Mouse (Mus musculus) limb, embryonic 12.5 days (tissue): ENCODE measurements around the gene Ccdc85c. TPM values are rescaled to one million over a fixed set of nuclear protein-coding genes. Genes with fewer than 3 reads are reported as not detected.

ENCODE experiments used
- ATAC-seq: fragments of 200-750 bp; cut with Nextera tagmentation; 2 replicates; pipeline ENCODE4 v1.8.0; 2017; ENCODE audit warnings: low read depth, moderate TSS enrichment; ENCODE audit not compliant: insufficient number of reproducible peaks, insufficient read depth, low FRiP score, low TSS enrichment
- H3K27ac ChIP-seq: fragments of 300-500 bp; sonication (generic); 2 replicates; pipeline ENCODE4 v1.5.1; 2016; ENCODE audit warnings: mild to moderate bottlenecking, moderate library complexity
- H3K27me3 ChIP-seq: fragments of 300-500 bp; sonication (generic); 2 replicates; pipeline ENCODE4 v1.6.1; 2016; ENCODE audit warnings: mild to moderate bottlenecking, moderate library complexity
- H3K36me3 ChIP-seq: fragments of 300-500 bp; sonication (generic); 2 replicates; pipeline ENCODE4 v1.6.1; 2016; ENCODE audit warnings: mild to moderate bottlenecking, moderate library complexity
- H3K4me1 ChIP-seq: fragments of 300-500 bp; sonication (generic); replicated peaks from 2 replicates; pipeline ENCODE4 v1.6.1; 2016
- H3K4me2 ChIP-seq: fragments of 300-500 bp; sonication (generic); 2 replicates; pipeline ENCODE4 v1.6.1; 2016; ENCODE audit warnings: mild to moderate bottlenecking, moderate library complexity
- H3K4me3 ChIP-seq: fragments of 300-500 bp; sonication (generic); replicated peaks from 2 replicates; pipeline ENCODE4 v1.5.1; 2016; ENCODE audit warnings: mild to moderate bottlenecking
- H3K9ac ChIP-seq: fragments of 300-500 bp; sonication (generic); replicated peaks from 2 replicates; pipeline ENCODE4 v1.6.1; 2016; ENCODE audit warnings: mild to moderate bottlenecking, moderate library complexity
- H3K9me3 ChIP-seq: fragments of 300-500 bp; sonication (generic); 2 replicates; pipeline ENCODE4 v1.6.1; 2016; ENCODE audit warnings: mild to moderate bottlenecking, moderate library complexity
- WGBS: fragments of 180-500 bp; shearing (Covaris S2); methylation state at CpG from one replicate; pipeline ENCODE4 v1.1.7; 2016; 5-methylcytosine and 5-hydroxymethylcytosine counted together
- polyA plus RNA-seq: library from polyadenylated mRNA; unstranded; fragments of >200 nt; fragmentation: Nextera tagmentation; extraction: Ambion mirVana; gene quantifications from 2 replicates; pipeline ENCODE4 v1.2.1, GENCODE M21; 2016

The Ccdc85c gene
- polyA plus RNA-seq, 1 experiment from 2014 or later, result 6.6 TPM

DNA sequence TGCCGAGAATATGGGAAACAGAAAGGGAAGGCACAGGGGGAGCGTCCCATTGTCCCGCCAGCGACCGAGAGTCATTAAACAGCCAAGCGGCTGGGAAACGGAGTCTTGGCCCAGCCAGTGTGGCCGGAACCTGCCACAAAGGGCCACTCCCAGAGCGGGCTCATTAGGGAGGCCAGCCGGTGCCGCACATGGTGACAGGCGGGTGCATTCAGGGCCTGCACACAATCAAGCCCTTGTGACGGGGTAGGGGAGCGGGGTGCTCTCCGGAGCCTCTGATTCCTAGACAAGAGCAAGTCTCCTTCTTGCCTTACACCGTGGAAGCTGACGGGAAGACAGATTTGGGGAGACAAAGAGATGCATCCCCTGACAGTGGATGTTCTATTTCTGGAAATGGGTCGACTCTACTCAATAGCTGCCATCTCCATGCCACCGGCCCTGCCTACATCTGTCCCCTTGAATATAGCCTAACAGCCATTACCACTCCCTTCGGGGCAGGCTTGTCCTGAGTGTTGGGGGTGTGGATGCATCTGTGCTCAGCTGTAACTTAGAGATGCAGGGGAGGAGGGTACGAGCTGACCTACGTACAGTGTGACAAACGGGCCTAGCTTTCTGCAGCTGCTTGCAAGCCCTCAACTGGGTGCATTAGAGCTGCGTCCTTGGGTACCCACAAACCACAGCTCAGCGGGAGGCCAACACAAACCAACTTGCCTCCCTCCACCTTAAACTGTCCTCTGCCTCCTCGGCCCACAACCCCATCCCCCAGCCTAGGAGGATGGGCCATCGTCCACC is 9.2 kb downstream of the Ccdc85c start:
- Histone ChIP-seq H3K4me2 (peak overlapping the region; percentile 46), H3K27me3 (no peaks in the 10 kb centered on the region; the same call in 1 of the 2 replicates), H3K4me3 (peak overlapping the region; percentile 20; the same call in 1 of the 2 replicates), H3K36me3 (peaks cover 5% of the 10 kb centered on the region; the same call in 1 of the 2 replicates), H3K9me3 (no peaks in the 10 kb centered on the region), H3K4me1 (peaks cover 68% of the 10 kb centered on the region), H3K27ac (0 out of 2 replicates have a peak overlapping the region, but pooled peaks have one; percentile 2), H3K9ac (peak overlapping the region; percentile 42; the same call in 1 of the 2 replicates)
- ATAC-seq, result no peak
- WGBS, result 19% methylated on average over 27 of the region's 27 CpGs

DNA sequence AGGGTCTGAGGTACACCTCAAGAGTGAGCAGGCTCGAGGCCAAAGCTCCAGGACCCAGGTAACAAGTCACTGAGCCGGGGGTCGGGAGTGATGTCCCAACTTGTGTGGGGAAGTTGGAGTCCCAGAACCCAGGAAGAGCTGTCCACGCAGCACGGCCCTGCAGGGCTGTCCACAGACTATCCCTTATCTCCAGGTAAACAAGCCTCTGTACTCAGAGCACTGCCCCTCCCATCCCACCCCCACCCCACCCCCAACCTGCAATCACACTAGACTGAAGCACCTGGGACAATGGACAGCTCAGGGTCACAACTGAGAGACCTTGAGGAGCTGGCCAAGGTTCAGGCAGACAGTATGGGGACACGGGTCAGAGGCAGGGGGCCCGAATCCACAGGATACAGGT is 10.3 kb downstream of the Ccdc85c start:
- H3K27me3 ChIP-seq, result no peaks in the 10 kb centered on the region; the same call in 1 of the 2 replicates
- no peak overlapping the region for H3K4me3 ChIP-seq
- H3K36me3 ChIP-seq, result peaks cover 4% of the 10 kb centered on the region; the same call in 1 of the 2 replicates
- H3K4me1 ChIP-seq, result peaks cover 59% of the 10 kb centered on the region
- WGBS, result 78% methylated on average over 7 of the region's 7 CpGs
- no peak overlapping the region for H3K27ac ChIP-seq
- H3K9me3 ChIP-seq, result no peaks in the 10 kb centered on the region
- ATAC-seq, result no peak
- no peak overlapping the region for H3K4me2 ChIP-seq
- H3K9ac ChIP-seq, result no peak overlapping the region

DNA sequence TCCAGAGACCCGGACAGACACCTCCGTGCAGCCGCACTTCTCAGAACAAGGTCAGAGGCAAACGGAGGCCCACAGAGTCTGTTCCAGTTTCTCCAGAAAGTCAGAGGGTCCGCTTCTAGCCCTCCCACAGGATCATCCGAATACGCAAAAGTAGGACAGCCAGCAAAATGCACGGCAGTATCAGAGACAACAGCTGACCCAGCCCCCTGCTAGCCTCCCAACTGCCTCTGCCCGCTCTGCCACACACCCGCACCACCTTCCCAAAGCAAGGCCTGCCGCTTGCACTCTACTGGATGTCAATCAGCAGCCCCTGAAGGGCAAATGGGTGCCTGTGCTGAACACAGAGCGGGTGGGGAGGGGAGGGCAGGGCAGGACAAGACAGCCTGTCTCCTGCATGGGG is 14.3 kb downstream of the Ccdc85c start:
- no peak for ATAC-seq
- Histone ChIP-seq H3K9me3 (no peaks in the 10 kb centered on the region), H3K27me3 (no peaks in the 10 kb centered on the region), H3K4me3 (no peak overlapping the region), H3K4me2 (no peak overlapping the region), H3K4me1 (peaks cover 55% of the 10 kb centered on the region), H3K36me3 (no peaks in the 10 kb centered on the region), H3K27ac (no peak overlapping the region), H3K9ac (no peak overlapping the region)
- WGBS, result 90% methylated on average over 12 of the region's 12 CpGs

DNA sequence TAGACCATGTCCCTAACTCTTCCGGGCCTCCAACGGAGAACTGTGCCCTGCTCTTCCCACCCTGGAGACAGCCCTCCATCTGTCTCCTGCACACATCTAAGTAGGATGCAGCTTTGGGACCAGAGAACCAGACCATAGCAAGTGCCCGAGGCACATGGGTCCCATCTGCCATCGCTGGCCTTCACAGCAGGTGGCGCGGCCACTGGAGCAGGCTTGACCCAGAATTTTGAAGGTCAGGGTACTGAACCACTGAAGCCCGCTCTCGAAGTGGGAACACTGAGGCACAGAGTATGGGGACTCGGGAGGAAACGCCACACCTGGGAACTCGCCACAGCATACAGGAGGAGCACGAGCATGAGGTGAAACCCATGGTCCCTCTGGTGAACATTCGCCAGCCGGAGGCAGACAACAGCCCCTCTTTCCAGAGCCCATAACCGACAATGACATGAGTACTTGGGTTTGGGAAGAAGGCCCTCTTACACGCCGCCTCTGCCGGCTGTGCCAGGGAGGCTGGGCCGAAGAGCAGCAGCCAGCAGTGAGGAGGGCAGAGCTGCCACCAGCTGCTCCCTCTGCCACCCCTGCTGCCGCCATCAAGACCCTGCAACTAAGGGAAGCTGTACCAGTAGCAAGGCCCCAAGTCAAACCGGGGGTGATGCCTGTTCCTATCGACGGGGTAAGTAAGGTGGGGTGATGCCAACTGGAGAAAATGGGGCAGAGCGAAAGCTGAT is 15.7 kb downstream of the Ccdc85c start:
- no peaks in the 10 kb centered on the region for H3K27me3 ChIP-seq
- H3K9ac ChIP-seq, result no peak overlapping the region
- no peak overlapping the region for H3K4me2 ChIP-seq
- no peaks in the 10 kb centered on the region for H3K9me3 ChIP-seq
- H3K36me3 ChIP-seq, result no peaks in the 10 kb centered on the region
- ATAC-seq, result no peak
- peaks cover 50% of the 10 kb centered on the region for H3K4me1 ChIP-seq
- no peak overlapping the region for H3K27ac ChIP-seq
- WGBS, result 89% methylated on average over 24 of the region's 24 CpGs
- H3K4me3 ChIP-seq, result no peak overlapping the region

DNA sequence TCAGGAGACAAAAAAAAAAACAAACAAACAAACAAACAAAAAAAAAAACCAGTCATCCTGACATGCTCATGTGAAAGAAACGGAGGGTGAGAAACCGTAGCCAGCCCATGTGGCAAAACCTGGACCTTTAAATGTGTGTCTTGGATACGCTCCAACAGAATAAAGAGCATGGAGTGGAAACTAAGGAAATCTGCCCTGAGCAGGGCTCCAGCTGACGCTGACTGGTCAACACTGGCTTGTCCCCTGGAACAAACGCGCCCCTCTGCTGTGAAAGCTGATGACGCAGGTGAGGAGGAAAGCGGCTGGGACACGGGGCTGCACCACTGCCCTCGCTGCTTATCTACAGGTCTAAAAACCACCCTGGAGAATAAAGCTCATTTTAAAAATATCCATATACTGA is 18.5 kb downstream of the Ccdc85c start:
- 77% methylated on average over 10 of the region's 10 CpGs for WGBS
- Histone ChIP-seq H3K9me3 (no peaks in the 10 kb centered on the region), H3K4me3 (no peak overlapping the region), H3K27ac (no peak overlapping the region), H3K4me1 (peaks cover 50% of the 10 kb centered on the region), H3K36me3 (no peaks in the 10 kb centered on the region), H3K27me3 (no peaks in the 10 kb centered on the region), H3K4me2 (no peak overlapping the region), H3K9ac (no peak overlapping the region)
- ATAC-seq, result no peak

DNA sequence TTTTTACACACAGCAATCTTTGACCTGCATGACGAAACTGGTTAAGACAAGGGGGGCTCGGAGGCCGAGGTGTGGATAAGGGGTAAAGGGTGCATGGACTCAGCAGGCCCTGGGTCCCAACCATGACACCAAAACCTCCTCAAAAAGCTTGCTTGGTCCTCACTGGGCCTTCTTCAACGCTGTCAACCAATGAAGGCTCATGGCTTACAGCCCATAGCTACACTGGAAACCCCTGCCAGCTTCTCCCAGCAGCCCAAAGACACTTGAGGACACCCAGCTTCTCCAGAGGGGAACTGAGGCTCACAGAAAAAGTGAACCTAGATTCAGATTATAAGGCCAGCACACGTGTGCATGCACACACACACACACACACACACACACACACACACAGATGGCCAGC is 19.3 kb downstream of the Ccdc85c start:
- ATAC-seq, result no peak
- Histone ChIP-seq H3K36me3 (no peaks in the 10 kb centered on the region), H3K27ac (no peak overlapping the region), H3K4me2 (no peak overlapping the region), H3K4me1 (peaks cover 47% of the 10 kb centered on the region), H3K27me3 (no peaks in the 10 kb centered on the region), H3K9me3 (no peaks in the 10 kb centered on the region), H3K4me3 (no peak overlapping the region), H3K9ac (no peak overlapping the region)
- 60% methylated on average over 5 of the region's 5 CpGs for WGBS

DNA sequence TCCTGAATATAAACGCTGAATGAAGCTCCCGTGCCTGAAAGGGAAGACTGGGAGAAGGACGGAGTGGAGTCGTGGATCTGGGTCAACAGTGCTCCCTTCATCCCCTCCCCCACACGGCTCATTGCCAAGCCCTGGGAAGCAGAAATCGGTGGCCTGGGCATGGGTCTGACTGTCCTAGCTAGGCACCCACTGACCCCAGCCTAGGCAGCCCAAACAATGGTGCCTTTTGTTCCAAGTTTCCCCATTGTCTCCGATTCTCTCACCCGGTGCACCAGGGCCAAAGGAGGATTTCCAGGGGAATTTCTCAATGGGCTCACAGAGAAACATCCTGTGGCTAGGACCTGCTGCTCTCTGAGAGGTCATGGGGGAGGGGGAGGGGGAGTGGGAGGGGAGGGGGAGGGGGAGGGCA is 19.7 kb downstream of the Ccdc85c start:
- H3K9ac ChIP-seq, result no peak overlapping the region
- no peak for ATAC-seq
- H3K4me1 ChIP-seq, result peaks cover 46% of the 10 kb centered on the region
- no peak overlapping the region for H3K4me2 ChIP-seq
- H3K4me3 ChIP-seq, result no peak overlapping the region
- no peaks in the 10 kb centered on the region for H3K36me3 ChIP-seq
- no peak overlapping the region for H3K27ac ChIP-seq
- WGBS, result 50% methylated on average over 8 of the region's 8 CpGs
- H3K27me3 ChIP-seq, result no peaks in the 10 kb centered on the region
- H3K9me3 ChIP-seq, result no peaks in the 10 kb centered on the region

DNA sequence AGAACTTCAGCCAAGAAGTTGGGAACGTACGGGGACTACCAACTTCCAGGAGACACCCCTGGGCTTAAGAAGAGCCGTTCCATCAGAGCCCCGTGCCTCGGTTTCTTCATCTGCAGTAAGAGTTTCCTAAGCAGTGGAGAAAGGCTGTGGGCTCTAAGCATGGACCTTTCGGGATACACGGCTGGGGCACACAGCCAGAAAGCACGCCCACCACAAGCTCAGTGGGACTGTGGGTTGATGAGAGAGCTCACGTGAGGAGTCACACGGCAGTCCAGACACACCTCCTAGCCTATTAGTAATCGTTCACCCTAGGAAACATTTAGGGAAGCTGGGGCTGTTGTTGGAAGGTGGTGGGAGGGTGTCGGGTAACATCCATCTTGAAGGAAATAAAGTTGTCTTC is 22.2 kb downstream of the Ccdc85c start:
- Histone ChIP-seq H3K9me3 (no peaks in the 10 kb centered on the region), H3K27ac (no peak overlapping the region), H3K9ac (no peak overlapping the region), H3K4me3 (no peak overlapping the region), H3K36me3 (no peaks in the 10 kb centered on the region), H3K4me2 (no peak overlapping the region), H3K27me3 (no peaks in the 10 kb centered on the region), H3K4me1 (peaks cover 59% of the 10 kb centered on the region)
- no peak for ATAC-seq
- WGBS, result 56% methylated on average over 12 of the region's 12 CpGs

DNA sequence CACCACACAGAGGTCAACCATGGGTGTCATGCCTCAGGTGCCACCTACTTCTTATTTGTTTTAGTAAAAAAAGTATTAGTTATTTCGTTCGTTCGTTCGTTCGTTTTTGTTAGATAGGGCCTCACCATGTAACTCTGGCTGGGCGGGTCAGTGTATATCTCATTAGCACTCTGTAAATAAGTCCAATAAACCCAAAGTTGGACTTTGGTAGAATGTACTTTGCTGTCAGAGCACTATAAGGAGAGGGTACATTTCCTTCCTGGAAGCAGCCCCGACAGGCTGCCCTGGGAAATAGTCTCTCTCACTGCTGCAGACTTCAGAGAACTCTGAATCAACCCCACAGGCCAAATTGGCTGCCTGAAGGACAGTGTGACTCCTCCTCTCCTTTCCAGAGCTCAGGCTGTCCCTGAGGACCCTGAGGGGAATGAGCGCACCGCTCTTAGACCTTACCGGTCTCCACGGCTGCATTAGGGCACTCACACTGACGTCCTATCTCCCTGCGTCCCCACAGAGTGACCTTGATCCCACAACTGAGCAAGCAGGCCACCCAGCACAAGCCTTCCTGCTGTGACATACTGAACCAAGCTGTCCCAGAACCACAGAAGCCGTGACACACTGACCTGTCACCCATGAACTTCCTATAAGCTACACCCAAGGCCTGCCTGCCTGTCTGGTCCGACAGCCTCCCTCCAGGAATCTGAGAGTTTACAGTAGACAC is 23.2 kb downstream of the Ccdc85c start:
- WGBS, result 80% methylated on average over 15 of the region's 15 CpGs
- ATAC-seq, result no peak
- Histone ChIP-seq H3K36me3 (no peaks in the 10 kb centered on the region), H3K4me2 (no peak overlapping the region), H3K27ac (no peak overlapping the region), H3K9me3 (no peaks in the 10 kb centered on the region), H3K4me1 (peaks cover 62% of the 10 kb centered on the region), H3K4me3 (no peak overlapping the region), H3K9ac (no peak overlapping the region), H3K27me3 (peaks cover 5% of the 10 kb centered on the region; the same call in 1 of the 2 replicates)

DNA sequence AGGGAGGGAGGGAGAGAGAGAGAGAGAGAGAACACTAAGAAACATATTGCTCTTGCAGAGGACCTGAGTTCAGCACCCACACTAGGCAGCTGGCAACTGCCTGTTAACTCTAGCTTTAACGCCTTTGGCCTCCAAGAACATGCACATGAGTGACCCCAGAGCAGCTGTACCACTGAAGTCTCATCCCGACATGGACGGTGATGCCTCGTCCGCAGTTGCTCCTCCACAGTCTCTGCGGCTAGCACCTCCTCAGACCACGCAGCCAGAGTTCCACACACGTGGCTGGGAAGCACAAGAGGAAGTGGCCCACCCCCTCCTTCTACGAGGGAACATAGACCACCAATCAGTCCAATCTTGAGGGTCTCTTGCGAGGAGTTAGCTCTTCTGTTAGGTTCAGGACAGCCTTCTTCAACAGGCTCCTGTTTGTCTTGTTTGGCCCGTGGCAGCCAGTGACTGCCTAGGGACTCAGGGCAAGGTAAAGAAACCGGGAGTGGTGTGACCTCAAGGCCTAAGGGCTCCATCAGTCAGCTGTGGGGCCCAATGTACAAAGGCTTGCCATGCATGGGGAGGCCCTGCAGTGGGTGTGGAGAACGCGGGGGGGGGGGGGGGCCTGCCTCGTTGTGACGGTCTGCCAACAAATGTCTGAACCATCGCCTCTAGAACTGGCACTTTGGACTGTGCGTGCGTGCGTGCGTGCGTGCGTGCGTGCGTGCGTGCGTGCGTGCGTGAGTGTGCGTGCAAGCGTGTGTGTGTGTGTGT is 24.0 kb downstream of the Ccdc85c start:
- Histone ChIP-seq H3K9ac (no peak overlapping the region), H3K4me1 (peaks cover 58% of the 10 kb centered on the region), H3K4me2 (no peak overlapping the region), H3K27me3 (peaks cover 5% of the 10 kb centered on the region; the same call in 1 of the 2 replicates), H3K9me3 (no peaks in the 10 kb centered on the region), H3K27ac (no peak overlapping the region), H3K4me3 (no peak overlapping the region), H3K36me3 (no peaks in the 10 kb centered on the region)
- ATAC-seq, result no peak
- WGBS, result 85% methylated on average over 31 of the region's 31 CpGs
